Mouse (Mus musculus) midbrain, embryonic 11.5 days (tissue): ENCODE data around the gene Tex2. TPM values are rescaled to one million over a fixed set of nuclear protein-coding genes. Genes with fewer than 3 reads are reported as not detected.
A peak's percentile ranks its signal among the peaks of the same experiment; 100 is the strongest.

Experiments used
- ATAC-seq: fragments of 200-750 bp; cut with Nextera tagmentation; 2 replicates; pipeline ENCODE4 v1.8.0; 2017; ENCODE audit warnings: moderate TSS enrichment, moderate library complexity; ENCODE audit not compliant: low FRiP score
- DNase-seq: peaks from one replicate; pipeline ENCODE4 v3.0.0; 2015; ENCODE audit warnings: low spot score; ENCODE audit errors: missing footprints
- H3K27ac ChIP-seq: fragments of 300-500 bp; sonication (generic); 2 replicates; pipeline ENCODE4 v1.5.1; 2014; ENCODE audit warnings: low read depth, low read length
- H3K27me3 ChIP-seq: fragments of 300-500 bp; sonication (generic); 2 replicates; pipeline ENCODE4 v1.6.1; 2014; ENCODE audit warnings: mild to moderate bottlenecking, low read length, moderate library complexity, mixed read lengths; ENCODE audit not compliant: control insufficient read depth, insufficient read depth
- H3K36me3 ChIP-seq: fragments of 300-500 bp; sonication (generic); 2 replicates; pipeline ENCODE4 v1.6.1; 2014; ENCODE audit warnings: mild to moderate bottlenecking, low read length, moderate library complexity, mixed read lengths; ENCODE audit not compliant: control insufficient read depth, insufficient read depth
- H3K4me1 ChIP-seq: fragments of 300-500 bp; sonication (generic); 2 replicates; pipeline ENCODE4 v1.6.1; 2014; ENCODE audit warnings: low read length; ENCODE audit not compliant: control insufficient read depth, insufficient read depth
- H3K4me2 ChIP-seq: fragments of 300-500 bp; sonication (generic); 2 replicates; pipeline ENCODE4 v1.6.1; 2014; ENCODE audit warnings: mild to moderate bottlenecking, moderate library complexity
- H3K4me3 ChIP-seq: fragments of 300-500 bp; sonication (generic); 2 replicates; pipeline ENCODE4 v1.5.1; 2014; ENCODE audit warnings: low read depth, low read length
- H3K9ac ChIP-seq: fragments of 300-500 bp; sonication (generic); 2 replicates; pipeline ENCODE4 v1.6.1; 2014; ENCODE audit warnings: low read length
- H3K9me3 ChIP-seq: fragments of 300-500 bp; sonication (generic); 2 replicates; pipeline ENCODE4 v1.6.1; 2016; ENCODE audit warnings: low read length; ENCODE audit not compliant: control insufficient read depth
- WGBS: fragments of 180-500 bp; shearing (Covaris S2); extraction: QIAGEN DNeasy Blood & Tissue Kit; methylation state at CpG from one replicate; pipeline ENCODE4 v1.1.7; 2014; 5-methylcytosine and 5-hydroxymethylcytosine counted together
- polyA plus RNA-seq: library from polyadenylated mRNA; unstranded; fragments of >200 nt; fragmentation: Nextera tagmentation; extraction: Ambion mirVana; gene quantifications from 2 replicates; pipeline ENCODE4 v1.2.1, GENCODE M21; 2014

Gene Tex2
- polyA plus RNA-seq, 1 experiment from 2014 or later: 9.9 TPM

DNA sequence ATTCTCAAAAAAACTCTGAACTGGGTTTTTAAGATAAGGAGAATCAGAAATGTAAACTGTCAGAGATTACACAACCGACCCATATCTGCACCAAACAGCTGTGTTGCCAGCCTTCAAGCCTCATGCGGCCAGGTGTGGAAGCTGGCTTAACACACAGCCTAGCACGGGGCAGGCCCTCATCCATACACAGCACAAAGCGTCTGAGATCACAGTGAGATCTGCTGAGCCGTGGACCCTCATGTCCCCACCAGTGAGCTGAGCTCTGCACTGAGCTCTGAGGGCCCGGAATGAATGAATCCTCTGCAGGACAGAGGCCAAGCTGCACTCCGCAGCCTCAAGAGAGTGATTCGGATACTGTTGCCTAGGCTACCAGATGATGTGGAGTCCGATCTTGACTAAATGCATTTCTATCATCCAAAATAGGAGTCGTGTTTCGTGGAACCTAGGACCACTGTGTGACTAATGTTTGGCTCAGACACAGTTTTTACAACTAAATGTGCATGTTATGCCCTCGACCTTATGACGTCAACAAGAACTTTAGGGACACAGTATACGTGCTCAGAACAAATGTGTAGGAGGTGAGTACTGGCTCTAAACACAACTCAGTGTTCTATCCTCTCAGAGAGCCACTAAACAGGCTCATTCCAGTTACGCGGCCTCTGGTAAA, 98.0 kb downstream of the Tex2 start:
- no peak overlapping the region for H3K9ac ChIP-seq
- ATAC-seq (peak; percentile 50), DNase-seq (no peak)
- no peak overlapping the region for H3K4me2 ChIP-seq
- H3K27me3 ChIP-seq: no peaks in the 10 kb centered on the region
- H3K27ac ChIP-seq: no peak overlapping the region
- 72% methylated on average over 16 of the region's 16 CpGs for WGBS
- no peaks in the 10 kb centered on the region for H3K36me3 ChIP-seq
- H3K9me3 ChIP-seq: no peaks in the 10 kb centered on the region
- H3K4me3 ChIP-seq: no peak overlapping the region
- peaks cover 11% of the 10 kb centered on the region for H3K4me1 ChIP-seq

DNA sequence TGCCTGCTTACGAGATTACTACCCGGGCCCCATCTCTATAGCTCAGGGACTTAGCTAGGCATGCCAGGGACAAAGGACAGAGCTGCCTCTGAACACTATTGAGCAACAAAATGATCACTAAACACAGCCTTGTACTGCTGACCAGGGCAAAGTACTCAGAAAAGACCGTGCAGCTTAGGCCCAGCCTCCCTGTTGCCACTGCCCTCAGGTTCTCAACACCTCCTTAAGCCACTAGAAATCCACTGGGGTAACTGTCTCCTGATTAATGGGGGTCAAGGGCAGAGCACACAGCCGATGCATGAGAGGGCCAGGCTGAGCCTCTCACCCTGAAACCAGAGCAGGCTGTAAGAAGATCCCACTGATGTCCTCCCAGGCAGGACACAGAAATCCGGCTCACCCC, 98.8 kb downstream of the Tex2 start:
- peaks cover 9% of the 10 kb centered on the region; the same call in 1 of the 2 replicates for H3K4me1 ChIP-seq
- ATAC-seq (no peak), DNase-seq (no peak)
- no peaks in the 10 kb centered on the region for H3K36me3 ChIP-seq
- H3K27me3 ChIP-seq: no peaks in the 10 kb centered on the region
- no peak overlapping the region; the same call in 1 of the 2 replicates for H3K9ac ChIP-seq
- H3K4me2 ChIP-seq: no peak overlapping the region
- no peak overlapping the region for H3K4me3 ChIP-seq
- 56% methylated on average over 5 of the region's 5 CpGs for WGBS
- no peaks in the 10 kb centered on the region for H3K9me3 ChIP-seq
- H3K27ac ChIP-seq: 0 out of 2 replicates have a peak overlapping the region, but pooled peaks have one; percentile 14

DNA sequence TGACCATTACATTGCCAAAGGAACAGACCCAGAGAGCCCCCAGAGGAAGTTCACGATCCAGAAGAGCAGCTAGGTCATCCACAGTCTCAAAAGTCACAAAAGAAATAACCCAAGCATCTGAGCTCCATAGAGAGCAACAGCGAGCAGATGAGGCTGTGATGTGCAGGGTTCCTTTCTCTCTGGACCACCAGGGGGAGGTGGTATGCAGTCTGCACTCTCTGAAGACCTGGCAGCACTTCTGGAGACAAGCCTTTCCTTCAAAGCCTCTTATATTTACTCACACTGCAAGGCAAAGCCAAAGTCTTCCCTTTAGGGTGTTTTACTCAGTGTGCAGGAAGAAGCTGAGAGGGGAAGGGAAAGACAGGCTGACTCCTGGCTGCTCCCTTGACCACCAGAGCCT, 100.1 kb downstream of the Tex2 start:
- DNase-seq: peak; percentile 89
- ATAC-seq: no peak
- H3K9me3 ChIP-seq: no peaks in the 10 kb centered on the region

DNA sequence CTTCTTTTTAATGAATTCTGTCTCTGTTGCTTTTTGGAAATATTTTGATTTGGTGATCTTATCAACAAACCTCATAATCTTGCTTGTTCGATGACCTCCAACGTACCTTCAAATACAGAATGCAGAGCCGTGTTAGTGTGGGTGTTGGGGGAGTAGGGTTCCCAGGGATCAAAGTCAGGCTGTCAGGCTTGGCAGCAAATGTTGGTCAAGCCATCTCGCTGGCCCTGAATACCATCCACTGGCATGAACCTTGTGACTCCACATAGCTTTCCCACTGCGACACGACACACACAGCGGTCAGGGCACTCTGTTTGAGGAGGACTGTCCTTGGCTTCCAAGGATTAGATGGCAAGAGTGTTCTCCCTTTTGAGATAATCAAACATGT, 101.2 kb downstream of the Tex2 start:
- WGBS: 94% methylated on average over 7 of the region's 7 CpGs
- DNase-seq (no peak), ATAC-seq (no peak)
- Histone ChIP-seq H3K9ac (no peak overlapping the region), H3K27ac (no peak overlapping the region), H3K4me1 (peaks cover 4% of the 10 kb centered on the region; the same call in 1 of the 2 replicates), H3K36me3 (no peaks in the 10 kb centered on the region; the same call in 1 of the 2 replicates), H3K4me2 (no peak overlapping the region), H3K9me3 (no peaks in the 10 kb centered on the region), H3K27me3 (no peaks in the 10 kb centered on the region), H3K4me3 (no peak overlapping the region)

More for the DNA sequence above, 100.1 kb downstream of the Tex2 start:
- H3K36me3 ChIP-seq: no peaks in the 10 kb centered on the region; the same call in 1 of the 2 replicates
- 40% methylated on average over 2 of the region's 2 CpGs for WGBS
- no peak overlapping the region for H3K4me2 ChIP-seq
- no peak overlapping the region for H3K27ac ChIP-seq
- no peak overlapping the region for H3K4me3 ChIP-seq
- peaks cover 4% of the 10 kb centered on the region; the same call in 1 of the 2 replicates for H3K4me1 ChIP-seq
- H3K9ac ChIP-seq: no peak overlapping the region
- H3K27me3 ChIP-seq: no peaks in the 10 kb centered on the region

DNA sequence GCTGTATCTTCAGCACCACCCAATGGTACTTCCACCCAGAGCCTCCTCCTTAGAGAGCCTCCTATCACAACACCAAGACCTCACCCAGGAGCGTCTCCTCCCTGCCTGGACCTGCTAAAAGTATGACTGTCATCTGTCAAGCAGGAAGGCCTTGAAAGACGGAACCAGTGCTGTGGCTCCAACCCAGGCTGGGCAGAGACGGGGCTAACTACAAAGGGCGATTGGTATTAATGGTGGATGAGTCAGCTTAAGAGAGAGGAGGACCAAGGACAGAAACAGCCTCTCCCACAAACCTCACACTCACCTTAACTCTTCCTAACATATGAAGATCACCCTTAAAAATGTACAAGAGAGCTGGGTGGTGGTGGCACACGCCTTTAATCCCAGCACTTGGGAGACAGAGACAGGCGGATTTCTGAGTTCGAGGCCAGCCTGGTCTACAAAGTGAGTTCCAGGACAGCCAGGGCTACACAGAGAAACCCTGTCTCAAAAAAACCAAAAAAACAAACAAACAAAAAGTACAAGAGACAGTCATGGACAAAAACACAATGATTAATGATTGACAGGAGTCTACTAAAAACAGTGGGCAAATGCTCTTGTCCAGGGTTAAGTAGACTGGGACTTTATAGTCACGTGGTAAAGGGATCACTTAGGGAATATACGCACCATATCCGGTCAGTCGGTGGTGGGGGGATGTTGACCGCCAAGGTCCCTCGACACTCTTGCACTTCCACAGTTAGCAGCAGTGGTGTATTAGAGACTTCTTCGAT, 101.8 kb downstream of the Tex2 start:
- no peak overlapping the region for H3K4me3 ChIP-seq
- H3K27me3 ChIP-seq: no peaks in the 10 kb centered on the region
- no peak overlapping the region for H3K4me2 ChIP-seq
- DNase-seq (no peak), ATAC-seq (no peak)
- no peaks in the 10 kb centered on the region for H3K9me3 ChIP-seq
- H3K36me3 ChIP-seq: no peaks in the 10 kb centered on the region; the same call in 1 of the 2 replicates
- H3K27ac ChIP-seq: no peak overlapping the region
- H3K4me1 ChIP-seq: peaks cover 4% of the 10 kb centered on the region; the same call in 1 of the 2 replicates
- no peak overlapping the region for H3K9ac ChIP-seq
- WGBS: 91% methylated on average over 14 of the region's 14 CpGs

DNA sequence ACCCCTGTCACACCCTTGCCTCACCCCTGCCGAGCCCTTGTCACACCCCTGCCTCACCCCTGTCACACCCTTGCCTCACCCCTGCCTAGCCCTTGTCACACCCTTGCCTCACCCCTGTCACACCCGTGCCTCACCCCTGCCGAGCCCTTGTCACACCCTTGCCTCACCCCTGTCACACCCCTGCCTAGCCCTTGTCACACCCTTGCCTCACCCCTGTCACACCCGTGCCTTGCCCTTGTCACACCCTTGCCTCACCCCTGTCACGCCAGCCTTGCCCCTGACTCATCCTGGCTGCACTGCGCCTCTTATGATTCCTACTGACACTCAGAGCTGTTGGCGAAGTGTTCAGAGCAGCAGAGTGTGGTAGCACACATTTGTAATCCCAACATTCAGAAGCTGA, 105.6 kb downstream of the Tex2 start:
- ATAC-seq (no peak), DNase-seq (no peak)
- Histone ChIP-seq H3K9ac (no peak overlapping the region), H3K4me1 (no peaks in the 10 kb centered on the region), H3K4me2 (no peak overlapping the region), H3K36me3 (no peaks in the 10 kb centered on the region; the same call in 1 of the 2 replicates), H3K27ac (no peak overlapping the region), H3K27me3 (no peaks in the 10 kb centered on the region), H3K4me3 (no peak overlapping the region), H3K9me3 (no peaks in the 10 kb centered on the region)
- 90% methylated on average over 7 of the region's 7 CpGs for WGBS

DNA sequence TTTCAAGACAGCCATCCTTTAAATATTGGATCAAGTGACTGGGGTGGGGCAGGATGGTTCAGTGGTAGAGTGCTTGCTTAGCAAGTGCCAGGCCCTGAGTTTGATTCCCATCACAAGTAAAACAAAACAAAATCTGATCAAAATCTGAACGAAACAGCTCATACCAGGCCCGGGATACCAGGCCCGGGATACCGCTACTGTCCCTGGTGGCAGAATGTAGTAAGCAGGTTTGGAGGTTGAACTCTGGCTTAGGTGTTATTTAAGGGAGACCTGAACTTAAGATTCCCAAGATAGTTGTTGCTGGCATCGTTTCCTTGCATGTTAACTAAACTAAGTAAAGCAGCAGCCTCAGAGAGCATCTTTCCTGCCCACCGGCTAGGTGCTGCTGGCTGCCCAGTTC, 107.0 kb downstream of the Tex2 start:
- Histone ChIP-seq H3K9ac (no peak overlapping the region), H3K27ac (no peak overlapping the region), H3K4me2 (no peak overlapping the region), H3K4me1 (peaks cover 5% of the 10 kb centered on the region; the same call in 1 of the 2 replicates), H3K36me3 (no peaks in the 10 kb centered on the region; the same call in 1 of the 2 replicates), H3K27me3 (no peaks in the 10 kb centered on the region), H3K9me3 (no peaks in the 10 kb centered on the region), H3K4me3 (no peak overlapping the region)
- ATAC-seq (no peak), DNase-seq (no peak)
- WGBS: 89% methylated on average over 6 of the region's 6 CpGs

DNA sequence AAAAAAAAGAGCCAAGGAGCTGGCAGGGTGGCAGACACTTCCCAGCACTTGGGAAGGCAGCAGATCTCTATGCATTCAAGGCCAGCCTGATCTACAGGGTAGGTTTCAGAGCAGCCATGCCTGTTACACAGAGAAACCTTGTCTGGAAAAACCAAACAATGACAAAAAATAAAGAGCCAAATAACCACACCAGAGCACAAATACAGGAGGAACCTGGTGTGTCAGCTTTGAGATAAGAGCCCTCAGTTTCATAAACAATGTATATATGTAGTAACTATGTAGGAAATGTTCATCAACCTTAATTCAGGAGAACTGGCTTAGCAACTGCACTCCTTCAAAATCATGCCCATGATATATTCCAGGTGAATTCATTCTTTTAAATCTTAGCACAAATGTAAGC, 109.1 kb downstream of the Tex2 start:
- Histone ChIP-seq H3K9me3 (no peaks in the 10 kb centered on the region), H3K4me2 (no peak overlapping the region), H3K27me3 (no peaks in the 10 kb centered on the region), H3K9ac (no peak overlapping the region), H3K36me3 (no peaks in the 10 kb centered on the region; the same call in 1 of the 2 replicates), H3K4me1 (peaks cover 5% of the 10 kb centered on the region; the same call in 1 of the 2 replicates), H3K4me3 (no peak overlapping the region), H3K27ac (no peak overlapping the region)
- DNase-seq (no peak), ATAC-seq (no peak)

DNA sequence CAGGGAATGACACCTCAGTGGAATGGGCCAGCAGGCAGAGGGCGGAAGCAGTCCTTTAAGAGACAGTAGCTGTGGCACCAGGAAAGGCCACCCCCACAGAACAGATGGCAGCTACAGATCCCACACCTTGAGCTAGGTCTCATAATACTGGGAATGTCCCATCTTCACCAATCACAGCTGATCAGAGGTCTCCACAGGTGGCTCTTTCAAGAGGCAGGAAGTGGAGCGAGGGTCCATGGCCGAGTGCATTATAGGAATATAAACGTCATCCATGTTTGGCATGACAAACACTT, 109.9 kb downstream of the Tex2 start:
- no peak overlapping the region for H3K9ac ChIP-seq
- no peak overlapping the region for H3K4me2 ChIP-seq
- DNase-seq: no peak
- H3K36me3 ChIP-seq: no peaks in the 10 kb centered on the region
- ATAC-seq: no peak
- no peak overlapping the region; the same call in 1 of the 2 replicates for H3K27ac ChIP-seq
- no peak overlapping the region for H3K4me3 ChIP-seq
- peaks cover 5% of the 10 kb centered on the region; the same call in 1 of the 2 replicates for H3K4me1 ChIP-seq
- WGBS: 74% methylated on average over 4 of the region's 4 CpGs
- H3K27me3 ChIP-seq: no peaks in the 10 kb centered on the region
- H3K9me3 ChIP-seq: no peaks in the 10 kb centered on the region
